ENCODE assay signal across 9 mouse cellular contexts in the genomic region with DNA sequence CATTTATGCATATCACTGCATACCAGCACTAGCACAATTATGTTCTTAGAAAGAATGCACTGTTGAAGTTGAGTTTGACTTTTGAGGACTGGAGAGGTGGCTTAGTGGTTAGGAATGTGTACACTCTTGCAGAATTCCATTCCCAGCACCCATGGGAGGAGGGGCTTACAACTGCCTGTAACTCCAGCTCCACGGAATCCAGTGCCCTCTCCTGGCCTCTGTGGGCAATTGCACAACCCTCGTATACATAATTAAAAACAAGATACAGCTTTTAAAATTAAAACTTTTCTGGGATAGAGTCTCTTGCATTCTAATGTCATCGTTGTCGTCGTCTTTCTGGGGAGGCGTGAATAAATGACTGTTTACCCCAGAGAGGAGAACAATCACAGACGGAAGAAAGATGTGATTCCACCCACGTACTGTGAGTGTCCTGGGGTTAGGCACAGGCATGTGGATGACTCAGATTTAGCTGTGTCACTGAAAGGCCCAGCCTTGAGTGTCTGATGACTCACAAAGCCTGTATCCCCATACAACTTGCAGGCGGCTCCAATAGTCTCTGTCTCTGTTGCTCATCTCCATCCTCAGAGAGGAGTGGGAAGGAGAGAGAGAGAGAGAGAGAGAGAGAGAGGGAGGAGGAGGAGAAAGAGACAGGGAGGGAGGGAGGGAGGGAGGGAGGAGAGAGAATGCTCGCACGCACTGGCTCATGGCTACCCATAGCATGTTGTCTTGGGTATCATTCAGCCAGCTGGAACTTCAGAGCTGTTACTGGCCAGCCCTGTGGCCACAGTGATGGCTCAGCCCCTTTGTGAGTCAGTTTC. TPM values are rescaled to one million over a fixed set of nuclear protein-coding genes. Genes with fewer than 3 reads are reported as not detected.
DNase-seq lines count a peak whose midpoint lies in the region; ATAC-seq lines count a peak whose summit lies in the region.
"Had no signal": no experiment of that assay in that cellular context is flagged by ENCODE, and none has a peak within 500 bp of the region (broad histone marks: within the 10 kb centered on the region; RNA-seq: fewer than 3 reads in every experiment).

No protein-coding gene starts in this region.

- H3K36me3 ChIP-seq in hindbrain, embryonic 11.5 days (ENCODE audit: control insufficient read depth, insufficient read depth, low read length), result no peaks in the 10 kb centered on the region
- H3K36me3 ChIP-seq in hindbrain, embryonic 14.5 days (replicated peaks; ENCODE audit: control insufficient read depth, insufficient read depth), result no peaks in the 10 kb centered on the region
- H3K36me3 ChIP-seq: stomach, embryonic 15.5 days had no signal

- H3K27me3 ChIP-seq in hindbrain, embryonic 11.5 days (ENCODE audit: control insufficient read depth, insufficient read depth, low read length), result no peaks in the 10 kb centered on the region
- H3K27me3 ChIP-seq in hindbrain, embryonic 14.5 days (ENCODE audit: control insufficient read depth, insufficient read depth, low read length), result no peaks in the 10 kb centered on the region
- H3K27me3 ChIP-seq: stomach, embryonic 15.5 days had no signal

- no peak for DNase-seq in hindbrain, embryonic 11.5 days (ENCODE audit: low spot score)
- no peak for DNase-seq in hindbrain, embryonic 14.5 days (ENCODE audit: low spot score)
- DNase-seq in urinary bladder, postnatal 14 days (ENCODE audit: low spot score), result peak; percentile 37
- DNase-seq in urinary bladder, postnatal 25 days (ENCODE audit: low spot score), result no peak
- peak; percentile 30 to 46 for DNase-seq in frontal cortex, postnatal 36 days (ENCODE audit: low spot score in 2 of 2)
- DNase-seq in telencephalon, adult 2 months (ENCODE audit: low read depth, low spot score), result peak; percentile 65
- DNase-seq in T-cell, adult 2 months (ENCODE audit: low spot score), result no peak
- no peak for DNase-seq in spleen, postnatal 4 days (ENCODE audit: low spot score in 2 of 2)

- peak; percentile 43; the same call in 1 of the 2 replicates for ATAC-seq in hindbrain, embryonic 11.5 days (ENCODE audit: low FRiP score)
- ATAC-seq in hindbrain, embryonic 14.5 days (ENCODE audit: low FRiP score), result no peak

- H3K9ac ChIP-seq in hindbrain, embryonic 11.5 days (ENCODE audit: low read depth, low read length), result no peak overlapping the region
- no peak overlapping the region for H3K9ac ChIP-seq in hindbrain, embryonic 14.5 days
- H3K9ac ChIP-seq: stomach, embryonic 15.5 days had no signal

- 73% methylated on average over 11 of the region's 11 CpGs for WGBS in hindbrain, embryonic 11.5 days
- WGBS in hindbrain, embryonic 14.5 days, result 63% methylated on average over 11 of the region's 11 CpGs

- no peak overlapping the region for H3K4me2 ChIP-seq in hindbrain, embryonic 11.5 days (replicated peaks; ENCODE audit: low read depth, low read length)
- no peak overlapping the region for H3K4me2 ChIP-seq in hindbrain, embryonic 14.5 days (replicated peaks)
- H3K4me2 ChIP-seq: stomach, embryonic 15.5 days had no signal

- no peaks in the 10 kb centered on the region for H3K4me1 ChIP-seq in hindbrain, embryonic 11.5 days (replicated peaks; ENCODE audit: control insufficient read depth, insufficient read depth, low read length)
- no peaks in the 10 kb centered on the region for H3K4me1 ChIP-seq in hindbrain, embryonic 14.5 days (replicated peaks; ENCODE audit: control insufficient read depth, insufficient read depth, low read length)
- H3K4me1 ChIP-seq: stomach, embryonic 15.5 days had no signal

- no peak overlapping the region for H3K4me3 ChIP-seq in hindbrain, embryonic 11.5 days (ENCODE audit: low read depth, low read length)
- no peak overlapping the region for H3K4me3 ChIP-seq in hindbrain, embryonic 14.5 days (replicated peaks; ENCODE audit: low read length)
- H3K4me3 ChIP-seq: stomach, embryonic 15.5 days had no signal

- H3K27ac ChIP-seq in hindbrain, embryonic 11.5 days (ENCODE audit: low read depth, low read length), result no peak overlapping the region
- H3K27ac ChIP-seq in hindbrain, embryonic 14.5 days, result no peak overlapping the region
- H3K27ac ChIP-seq: stomach, embryonic 15.5 days had no signal

- H3K9me3 ChIP-seq in hindbrain, embryonic 11.5 days (ENCODE audit: control insufficient read depth, low read length), result no peaks in the 10 kb centered on the region
- H3K9me3 ChIP-seq in hindbrain, embryonic 14.5 days (ENCODE audit: control insufficient read depth, low read length), result no peaks in the 10 kb centered on the region
- H3K9me3 ChIP-seq: stomach, embryonic 15.5 days had no signal

RNA-seq across cellular contexts. Expression of a gene that starts 41.1 kb away (rescaled TPM):
- polyA plus RNA-seq in hindbrain, embryonic 11.5 days (2014; fragmentation: Nextera tagmentation; extraction: Ambion mirVana), result 92.1 and 105 TPM in 2 replicates
- 55.8 and 56.5 TPM in 2 replicates for polyA plus RNA-seq in hindbrain, embryonic 14.5 days (2014; fragmentation: Nextera tagmentation; extraction: Ambion mirVana)

RNA-seq across cellular contexts. Expression of a gene that starts 41.8 kb away (rescaled TPM):
- polyA plus RNA-seq in hindbrain, embryonic 11.5 days (2014; fragmentation: Nextera tagmentation; extraction: Ambion mirVana), result 12.0 and 13.0 TPM in 2 replicates
- 5.7 and 9.5 TPM in 2 replicates for polyA plus RNA-seq in hindbrain, embryonic 14.5 days (2014; fragmentation: Nextera tagmentation; extraction: Ambion mirVana)

RNA-seq across cellular contexts. Expression of a gene that starts 53.5 kb away (rescaled TPM):
- 1.8 and 2.9 TPM in 2 replicates for polyA plus RNA-seq in hindbrain, embryonic 11.5 days (2014; fragmentation: Nextera tagmentation; extraction: Ambion mirVana)
- polyA plus RNA-seq in hindbrain, embryonic 14.5 days (2014; fragmentation: Nextera tagmentation; extraction: Ambion mirVana), result 12.0 and 12.4 TPM in 2 replicates

Comparison
In these comparisons a context has a peak if more than half of its experiments do, and no peak if none do; other contexts are left out.
1. DNase-seq: peak in urinary bladder, postnatal 14 days (single experiment), frontal cortex, postnatal 36 days (2 of 2) and telencephalon, adult 2 months (single experiment); none in hindbrain, embryonic 11.5 days (single experiment), hindbrain, embryonic 14.5 days (single experiment), urinary bladder, postnatal 25 days (single experiment), T-cell, adult 2 months (single experiment) and spleen, postnatal 4 days (0 of 2).